Mouse (Mus musculus) intestine, postnatal 0 days (tissue): ENCODE results near the gene Gm28102. TPM values are rescaled to one million over a fixed set of nuclear protein-coding genes. Genes with fewer than 3 reads are reported as not detected.
"Not testable (repeated sequence)": the region's sequence is repeated elsewhere in the genome, so short reads cannot be mapped to it uniquely, and the experiment has no call there.

Source experiments
- ATAC-seq: fragments of 200-750 bp; cut with Nextera tagmentation; 2 replicates; pipeline ENCODE4 v1.8.0; 2017; ENCODE audit warnings: mild to moderate bottlenecking, moderate TSS enrichment, moderate library complexity
- H3K27ac ChIP-seq: fragments of 300-500 bp; sonication (generic); 2 replicates; pipeline ENCODE4 v1.5.1; 2014; ENCODE audit warnings: mild to moderate bottlenecking, low read depth, low read length, moderate library complexity
- H3K27me3 ChIP-seq: fragments of 300-500 bp; sonication (generic); replicated peaks from 2 replicates; pipeline ENCODE4 v1.6.1; 2014; ENCODE audit warnings: low read length, mixed read lengths; ENCODE audit not compliant: control insufficient read depth, insufficient read depth
- H3K36me3 ChIP-seq: fragments of 300-500 bp; sonication (generic); 2 replicates; pipeline ENCODE4 v1.6.1; 2014; ENCODE audit warnings: mild to moderate bottlenecking, moderate library complexity; ENCODE audit not compliant: control insufficient read depth, insufficient read depth
- H3K4me1 ChIP-seq: fragments of 300-500 bp; sonication (generic); replicated peaks from 2 replicates; pipeline ENCODE4 v1.6.1; 2014; ENCODE audit warnings: antibody characterized with exemption, low read length, mixed read lengths; ENCODE audit not compliant: control insufficient read depth, insufficient read depth
- H3K4me2 ChIP-seq: fragments of 300-500 bp; sonication (generic); replicated peaks from 2 replicates; pipeline ENCODE4 v1.6.1; 2014; ENCODE audit warnings: low read depth, mild to moderate bottlenecking, moderate library complexity
- H3K4me3 ChIP-seq: fragments of 300-500 bp; sonication (generic); 2 replicates; pipeline ENCODE4 v1.5.1; 2014; ENCODE audit warnings: low read depth, low read length
- H3K9ac ChIP-seq: fragments of 300-500 bp; sonication (generic); 2 replicates; pipeline ENCODE4 v1.6.1; 2014; ENCODE audit warnings: mild to moderate bottlenecking, low read depth, low read length
- H3K9me3 ChIP-seq: fragments of 300-500 bp; sonication (generic); 2 replicates; pipeline ENCODE4 v1.6.1; 2016; ENCODE audit warnings: mixed run types; ENCODE audit not compliant: control insufficient read depth
- WGBS: fragments of 180-500 bp; shearing (Covaris S2); extraction: QIAGEN DNeasy Blood & Tissue Kit; methylation state at CpG from one replicate; pipeline ENCODE4 v1.1.7; 2014; 5-methylcytosine and 5-hydroxymethylcytosine counted together
- polyA plus RNA-seq: library from polyadenylated mRNA; unstranded; fragments of >200 nt; fragmentation: Nextera tagmentation; extraction: Ambion mirVana; gene quantifications from 2 replicates; pipeline ENCODE4 v1.2.1, GENCODE M21; 2015

The Gm28102 gene
- not detected in 2 replicates for polyA plus RNA-seq

GRCm38 (mm10) chrY:88053015-88053414 is at the start of gene Gm28102:
TSS of gene Gm28102 (plus strand) at chrY:88053315.
- not testable (repeated sequence) for ATAC-seq, H3K4me1 ChIP-seq, H3K27ac ChIP-seq, H3K36me3 ChIP-seq, H3K9ac ChIP-seq, H3K4me3 ChIP-seq, H3K4me2 ChIP-seq, H3K9me3 ChIP-seq, H3K27me3 ChIP-seq
- WGBS = 86% methylated on average over 2 of the region's 7 CpGs
